Mouse (Mus musculus): ENCODE results near the gene Lingo3.

- TF ChIP-seq CTCF (IDR thresholded peaks at IDR 0.05; ENCODE audit: borderline replicate concordance, insufficient read depth, low read length) (no peak), POLR2A (IDR thresholded peaks at IDR 0.05; ENCODE audit: low read depth, low read length) (no peak)
Observed at GRCm38 (mm10) chr10:80790761-80791404, 53.0 kb downstream of the Lingo3 start.
